Mouse (Mus musculus) sigmoid colon, adult 10 weeks (tissue): Measurements from ENCODE around the gene Phf8. TPM values are rescaled to one million over a fixed set of nuclear protein-coding genes. Genes with fewer than 3 reads are reported as not detected.

Source experiments
- polyA plus RNA-seq: library from polyadenylated mRNA; stranded (reverse); fragments of 350-450 nt; fragmentation: Illumina TruSeq; extraction: RNeasy Lipid Tissue Mini Kit (QIAGEN cat#74804); gene quantifications from one replicate; pipeline ENCODE4 v1.2.3, GENCODE M21; 2014; ENCODE audit warnings: low read depth, low replicate concordance

Phf8 gene
- 51.1 TPM for polyA plus RNA-seq

DNA sequence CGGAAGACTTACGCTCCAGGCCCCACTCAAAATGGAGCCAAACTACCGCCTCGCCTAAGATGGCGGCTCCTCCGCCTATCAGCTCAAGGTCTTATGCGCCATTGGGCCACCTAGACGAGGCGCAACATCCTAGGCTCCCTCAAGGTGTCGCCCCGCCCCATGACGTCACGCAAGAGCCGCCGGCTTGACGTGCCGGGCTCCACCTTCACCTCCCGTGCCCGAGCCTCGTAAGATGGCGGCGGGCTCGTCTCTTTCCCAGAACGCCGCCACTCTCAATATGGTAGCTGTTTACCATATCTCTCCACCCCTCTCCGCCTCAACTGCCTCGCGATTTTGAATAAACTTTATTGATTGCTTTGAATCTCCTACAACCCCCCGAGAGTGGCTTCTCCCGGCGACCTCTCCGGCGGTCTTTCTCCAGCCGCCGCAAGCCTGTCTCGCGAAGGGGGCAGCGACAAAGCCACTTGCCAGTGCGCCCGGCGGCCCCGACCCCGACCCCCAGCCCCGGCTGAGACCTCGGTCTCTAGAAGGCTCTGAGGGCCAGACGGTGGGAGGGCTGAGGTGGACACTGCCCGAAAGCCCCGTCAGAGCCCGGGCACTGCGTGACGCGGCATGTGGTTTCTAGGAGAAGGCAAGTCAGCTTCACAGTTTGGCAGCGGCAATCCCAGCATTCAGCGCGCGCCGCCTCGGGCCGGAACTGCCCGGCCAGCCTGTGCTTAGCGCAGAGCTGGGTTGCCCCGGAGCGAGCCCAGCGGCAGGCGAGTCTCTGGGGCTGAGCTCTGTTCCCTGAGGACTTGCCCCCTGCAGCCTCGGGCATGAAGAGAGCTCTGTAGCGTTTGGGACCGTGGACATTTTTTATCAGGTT is at the start of gene Phf8:
Phf8 (plus strand) TSS at position 215 of the 865 bp plus-strand sequence.

Other genes starting within 250 kb of the Phf8 start
- 11.9 TPM for gene Fam120c, start 176.5 kb upstream of the Phf8 start, polyA plus RNA-seq